Mouse (Mus musculus) MN1 (cell line): ENCODE data around the gene Mmp23.
A peak's percentile ranks its signal among the peaks of the same experiment; 100 is the strongest.
"Not testable (repeated sequence)": the region's sequence is repeated elsewhere in the genome, so short reads cannot be mapped to it uniquely, and the experiment has no call there.

ENCODE experiments used
- DNase-seq: peaks from one replicate; pipeline ENCODE4 v3.0.0-alpha.2; 2016; ENCODE audit warnings: low spot score

Gene Mmp23

GRCm38 (mm10) chr4:155654456-155655298, 1.5 kb upstream of the Mmp23 start:
- peak; percentile 70 for DNase-seq

GRCm38 (mm10) chr4:155654183-155654455, 935 bp upstream of the Mmp23 start:
- DNase-seq: no peak

- peak; percentile 58 for DNase-seq
Observed at GRCm38 (mm10) chr4:155653451-155654182, 433 bp upstream of the Mmp23 start.

GRCm38 (mm10) chr4:155652283-155653085, 700 bp downstream of the Mmp23 start:
- DNase-seq: no peak

- no peak for DNase-seq
Observed at GRCm38 (mm10) chr4:155651553-155652269, 1.5 kb downstream of the Mmp23 start.

GRCm38 (mm10) chr4:155649355-155649754, 3.8 kb downstream of the Mmp23 start:
- no peak for DNase-seq

- DNase-seq: no peak
Observed at GRCm38 (mm10) chr4:155645721-155646120, 7.5 kb downstream of the Mmp23 start.

- not testable (repeated sequence) for DNase-seq
Observed at GRCm38 (mm10) chr4:155645308-155645707, 7.9 kb downstream of the Mmp23 start, which contains the start of gene Gm10563. Gene Gm10563, minus strand, starts transcription at chr4:155645408.

GRCm38 (mm10) chr4:155643531-155643930, 9.7 kb downstream of the Mmp23 start:
- DNase-seq: no peak

GRCm38 (mm10) chr4:155635766-155636499, 17.3 kb downstream of the Mmp23 start:
- no peak for DNase-seq

- no peak for DNase-seq
Observed at GRCm38 (mm10) chr4:155630267-155630666, 22.9 kb downstream of the Mmp23 start.

GRCm38 (mm10) chr4:155624338-155625291, 28.6 kb downstream of the Mmp23 start, which contains the start of gene Cdk11b:
Gene Cdk11b, plus strand, starts transcription at chr4:155624854.
- peak; percentile 99 for DNase-seq

- DNase-seq: no peak
Observed at GRCm38 (mm10) chr4:155618321-155618720, 34.9 kb downstream of the Mmp23 start.

- no peak for DNase-seq
Observed at GRCm38 (mm10) chr4:155613264-155613663, 39.9 kb downstream of the Mmp23 start.

- no peak for DNase-seq
Observed at GRCm38 (mm10) chr4:155611860-155612259, 41.3 kb downstream of the Mmp23 start.

- DNase-seq: no peak
Observed at GRCm38 (mm10) chr4:155606825-155607224, 46.4 kb downstream of the Mmp23 start.

GRCm38 (mm10) chr4:155605132-155605531, 48.1 kb downstream of the Mmp23 start:
- DNase-seq: no peak

- no peak for DNase-seq
Observed at GRCm38 (mm10) chr4:155603801-155604200, 49.4 kb downstream of the Mmp23 start.

GRCm38 (mm10) chr4:155602753-155603152, 50.4 kb downstream of the Mmp23 start:
- DNase-seq: no peak

GRCm38 (mm10) chr4:155601997-155602456, 51.2 kb downstream of the Mmp23 start:
- peak; percentile 25 for DNase-seq
